Mouse (Mus musculus) bone marrow macrophage, adult 2 months (primary cell): ENCODE data around the gene Htra3.

ENCODE experiments used
- CTCF ChIP-seq: IDR thresholded peaks from 2 replicates; pipeline ENCODE4 v1.5.1; 2012; ENCODE audit warnings: low read depth, mild to moderate bottlenecking, low read length, moderate library complexity
- POLR2A ChIP-seq: IDR thresholded peaks from 2 replicates; pipeline ENCODE4 v1.6.1; 2012; ENCODE audit warnings: mild to moderate bottlenecking, low read depth, low read length, borderline replicate concordance

DNA sequence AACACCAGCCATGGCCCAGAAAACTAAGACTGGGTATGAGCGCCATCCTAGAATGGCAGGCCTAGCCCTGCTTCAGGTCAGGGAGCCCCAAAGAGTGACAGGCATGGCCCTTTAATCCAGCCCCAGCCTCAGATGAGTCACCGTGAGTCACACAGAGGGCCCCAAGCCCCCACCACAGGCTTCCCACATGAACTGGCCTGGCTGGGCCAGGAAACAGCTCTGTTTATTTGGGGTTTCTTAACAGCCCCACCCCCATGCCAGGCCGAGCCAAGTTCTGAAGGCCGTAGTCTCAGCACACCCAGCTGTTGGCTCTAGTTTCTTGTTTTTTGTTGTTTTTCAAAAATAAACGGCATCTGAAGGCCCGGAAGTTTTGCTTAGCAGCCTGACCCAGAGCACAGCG, 6.5 kb downstream of the Htra3 start:
- no peak for TF ChIP-seq CTCF
- TF ChIP-seq POLR2A: no peak
